Mouse (Mus musculus) spleen, adult 2 months (tissue): ENCODE data around the gene Gtf2h5.

ENCODE experiments used
- CTCF ChIP-seq: fragments of 200-500 bp; IDR thresholded peaks from 2 replicates; pipeline ENCODE4 v1.5.1; 2011; ENCODE audit warnings: mild to moderate bottlenecking, inconsistent platforms; ENCODE audit not compliant: insufficient read depth, insufficient read length, insufficient replicate concordance; ENCODE audit errors: extremely low read depth
- POLR2A ChIP-seq: fragments of 200-500 bp; IDR thresholded peaks from 2 replicates; pipeline ENCODE4 v1.6.1; 2011; ENCODE audit warnings: low read depth, low read length, inconsistent platforms

DNA sequence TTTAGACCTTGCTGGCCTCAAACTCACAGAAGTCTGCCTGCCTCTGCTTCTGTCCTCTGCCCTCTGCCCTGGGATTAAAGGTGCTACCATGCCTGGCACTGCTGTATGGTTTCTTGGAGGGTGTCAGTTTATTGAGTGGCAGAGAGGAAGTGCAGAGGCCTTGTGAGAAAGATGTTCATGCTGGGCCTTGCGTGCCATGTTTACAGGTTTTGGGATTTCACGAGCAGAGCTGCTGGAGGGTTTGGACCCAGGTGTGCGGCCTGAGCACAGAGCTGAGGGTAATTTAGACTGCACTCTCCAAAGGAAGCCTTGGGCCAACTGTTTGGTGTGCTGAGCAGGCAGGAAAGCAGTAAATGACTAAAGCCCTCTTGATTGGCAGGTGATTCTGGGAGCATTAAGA, 38.3 kb downstream of the Gtf2h5 start:
- TF ChIP-seq POLR2A (no peak), CTCF (no peak)
